ENCODE assay signal across 13 mouse cellular contexts in the genomic region with DNA sequence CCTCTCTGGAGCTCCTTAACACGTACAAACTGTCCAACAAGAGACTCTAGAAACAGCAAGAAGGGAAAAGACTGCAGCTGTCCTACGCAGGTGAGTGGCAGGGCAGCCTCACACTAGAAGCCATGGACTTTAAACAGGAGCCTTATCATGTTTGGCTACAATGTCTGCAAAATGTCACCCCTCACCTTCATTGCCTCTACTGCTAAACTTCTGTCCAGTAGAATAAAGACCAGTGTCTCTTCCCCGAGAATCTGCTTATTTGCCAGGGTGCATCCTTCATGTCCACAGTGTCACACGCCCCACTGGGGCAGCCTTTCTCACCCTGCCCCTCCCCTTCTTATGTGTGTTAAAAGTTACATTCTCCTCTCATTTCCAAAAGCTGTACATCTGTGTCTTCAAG.
A peak's percentile ranks its signal among the peaks of the same experiment; 100 is the strongest.
DNase-seq lines count a peak whose midpoint lies in the region; ATAC-seq and TF ChIP-seq lines count a peak whose summit lies in the region.
"Had no signal": no experiment of that assay in that cellular context is flagged by ENCODE, and none has a peak within 500 bp of the region (broad histone marks: within the 10 kb centered on the region; RNA-seq: fewer than 3 reads in every experiment).

No protein-coding gene starts in this region.

- no peak overlapping the region for H3K9ac ChIP-seq in heart, embryonic 11.5 days (ENCODE audit: low read depth, low read length)
- no peak overlapping the region for H3K9ac ChIP-seq in lung, embryonic 14.5 days
- H3K9ac ChIP-seq in intestine, embryonic 16.5 days (ENCODE audit: low read depth, low read length) = no peak overlapping the region
- H3K9ac ChIP-seq in stomach, postnatal 0 days (ENCODE audit: low read length) = no peak overlapping the region
- H3K9ac ChIP-seq: embryonic facial prominence, embryonic 12.5 days; limb, embryonic 15.5 days had no signal

- no peaks in the 10 kb centered on the region for H3K9me3 ChIP-seq in heart, embryonic 11.5 days (replicated peaks; ENCODE audit: control insufficient read depth, low read length)
- no peaks in the 10 kb centered on the region for H3K9me3 ChIP-seq in lung, embryonic 14.5 days (ENCODE audit: low read depth, low read length)
- H3K9me3 ChIP-seq in intestine, embryonic 16.5 days (ENCODE audit: control insufficient read depth, low read length) = no peaks in the 10 kb centered on the region
- no peaks in the 10 kb centered on the region for H3K9me3 ChIP-seq in stomach, postnatal 0 days (ENCODE audit: control insufficient read depth, low read length)
- H3K9me3 ChIP-seq: embryonic facial prominence, embryonic 12.5 days; limb, embryonic 15.5 days had no signal

- no peak overlapping the region for H3K4me3 ChIP-seq in heart, embryonic 11.5 days (ENCODE audit: low read depth, low read length)
- H3K4me3 ChIP-seq in lung, embryonic 14.5 days (ENCODE audit: low read depth, low read length) = no peak overlapping the region
- H3K4me3 ChIP-seq in intestine, embryonic 16.5 days (ENCODE audit: low read length) = no peak overlapping the region
- no peak overlapping the region for H3K4me3 ChIP-seq in stomach, postnatal 0 days (ENCODE audit: low read depth, low read length)
- H3K4me3 ChIP-seq: embryonic facial prominence, embryonic 12.5 days; limb, embryonic 15.5 days had no signal

- peaks cover 43% of the 10 kb centered on the region for H3K4me1 ChIP-seq in heart, embryonic 11.5 days (ENCODE audit: control insufficient read depth, insufficient read depth, low read length)
- peaks cover 9% of the 10 kb centered on the region for H3K4me1 ChIP-seq in lung, embryonic 14.5 days (ENCODE audit: insufficient read depth)
- peaks cover 36% of the 10 kb centered on the region for H3K4me1 ChIP-seq in intestine, embryonic 16.5 days (ENCODE audit: control insufficient read depth, insufficient read depth, low read length)
- 0 out of 2 replicates have a peak, but pooled peaks cover 2% of the 10 kb centered on the region for H3K4me1 ChIP-seq in stomach, postnatal 0 days (replicated peaks; ENCODE audit: control insufficient read depth, insufficient read depth)

- H3K27ac ChIP-seq in heart, embryonic 11.5 days (ENCODE audit: low read depth, low read length) = peak overlapping the region; percentile 54
- H3K27ac ChIP-seq in lung, embryonic 14.5 days (ENCODE audit: low read depth) = peak overlapping the region; percentile 52; the same call in 1 of the 2 replicates
- peak overlapping the region; percentile 64 for H3K27ac ChIP-seq in intestine, embryonic 16.5 days (ENCODE audit: low read length)
- H3K27ac ChIP-seq in stomach, postnatal 0 days (replicated peaks) = peak overlapping the region; percentile 58
- H3K27ac ChIP-seq: embryonic facial prominence, embryonic 12.5 days had no signal

- no peaks in the 10 kb centered on the region for H3K27me3 ChIP-seq in heart, embryonic 11.5 days (ENCODE audit: control insufficient read depth, insufficient read depth, low read length)
- no peaks in the 10 kb centered on the region for H3K27me3 ChIP-seq in lung, embryonic 14.5 days (ENCODE audit: insufficient read depth, low read length)
- H3K27me3 ChIP-seq in intestine, embryonic 16.5 days (replicated peaks; ENCODE audit: control insufficient read depth, insufficient read depth, low read length) = no peaks in the 10 kb centered on the region
- no peaks in the 10 kb centered on the region for H3K27me3 ChIP-seq in stomach, postnatal 0 days (ENCODE audit: control insufficient read depth, insufficient read depth, low read length)
- H3K27me3 ChIP-seq: embryonic facial prominence, embryonic 12.5 days; limb, embryonic 15.5 days; Patski had no signal

- TF ChIP-seq CTCF in lung, embryonic 14.5 days (IDR thresholded peaks at IDR 0.05; ENCODE audit: low read depth) = no peak
- no peak for TF ChIP-seq CTCF in stomach, postnatal 0 days (IDR thresholded peaks at IDR 0.05; ENCODE audit: low read depth)

- TF ChIP-seq EP300 in stomach, postnatal 0 days (optimal IDR thresholded peaks at IDR 0.05) = no peak

- no peak for DNase-seq in heart, postnatal 4 days
- no peak for DNase-seq in lung, embryonic 14.5 days
- DNase-seq in lung, adult 18-20 months = no peak
- DNase-seq in stomach, postnatal 0 days (ENCODE audit: low spot score) = peak; percentile 37
- DNase-seq in Muller cell, postnatal 12 days (ENCODE audit: inconsistent ontology term) = no peak
- DNase-seq: adrenal gland, adult 2 months; cerebellum, postnatal 10 days; right cerebral cortex, postnatal 14 days had no signal

- peak overlapping the region; percentile 37 for H3K4me2 ChIP-seq in heart, embryonic 11.5 days
- H3K4me2 ChIP-seq in lung, embryonic 14.5 days = no peak overlapping the region
- no peak overlapping the region for H3K4me2 ChIP-seq in intestine, embryonic 16.5 days (ENCODE audit: low read depth, low read length)
- H3K4me2 ChIP-seq in stomach, postnatal 0 days (replicated peaks; ENCODE audit: low read depth) = 0 out of 2 replicates have a peak overlapping the region, but pooled peaks have one; percentile 11
- H3K4me2 ChIP-seq: embryonic facial prominence, embryonic 12.5 days; limb, embryonic 15.5 days had no signal

- H3K36me3 ChIP-seq in heart, embryonic 11.5 days (ENCODE audit: control insufficient read depth, insufficient read depth, low read length) = no peaks in the 10 kb centered on the region
- H3K36me3 ChIP-seq in lung, embryonic 14.5 days (ENCODE audit: insufficient read depth) = peaks cover 26% of the 10 kb centered on the region
- no peaks in the 10 kb centered on the region for H3K36me3 ChIP-seq in intestine, embryonic 16.5 days (ENCODE audit: control insufficient read depth, insufficient read depth, low read length)
- H3K36me3 ChIP-seq in stomach, postnatal 0 days (ENCODE audit: control insufficient read depth, insufficient read depth, low read length) = no peaks in the 10 kb centered on the region

- WGBS in heart, embryonic 11.5 days (ENCODE audit: insufficient replicate concordance) = 35% methylated on average over 4 of the region's 4 CpGs
- 42% methylated on average over 4 of the region's 4 CpGs for WGBS in lung, embryonic 14.5 days
- WGBS in intestine, embryonic 16.5 days = 46% methylated on average over 4 of the region's 4 CpGs
- WGBS in stomach, postnatal 0 days = 66% methylated on average over 4 of the region's 4 CpGs

- no peak for ATAC-seq in heart, embryonic 11.5 days (replicated peaks; ENCODE audit: insufficient number of reproducible peaks, low FRiP score, low TSS enrichment)
- ATAC-seq in lung, embryonic 14.5 days (ENCODE audit: insufficient read depth) = no peak
- ATAC-seq in intestine, embryonic 16.5 days = peak; percentile 47
- ATAC-seq in stomach, postnatal 0 days (ENCODE audit: low FRiP score, low TSS enrichment) = peak; percentile 57; the same call in 1 of the 2 replicates

Comparison
In these comparisons a context has a peak if more than half of its experiments do, and no peak if none do; other contexts are left out.
1. ATAC-seq: peak in intestine, embryonic 16.5 days (single experiment) and stomach, postnatal 0 days (single experiment); none in heart, embryonic 11.5 days (single experiment) and lung, embryonic 14.5 days (single experiment).
2. H3K4me2 ChIP-seq: peak in heart, embryonic 11.5 days (single experiment) and stomach, postnatal 0 days (single experiment); none in lung, embryonic 14.5 days (single experiment) and intestine, embryonic 16.5 days (single experiment).
3. Peak in every context shown above with its lines, with median percentiles within 50 percentile points of each other: H3K27ac ChIP-seq.